Mouse (Mus musculus) fibroblast of lung, adult 2 months (primary cell): Measurements from ENCODE around the gene Mfap5.
A peak's percentile ranks its signal among the peaks of the same experiment; 100 is the strongest.
"Not testable (repeated sequence)": the region's sequence is repeated elsewhere in the genome, so short reads cannot be mapped to it uniquely, and the experiment has no call there.

ENCODE experiments used
- DNase-seq: peaks from one replicate; pipeline ENCODE4 v3.0.0-alpha.2; 2011; ENCODE audit warnings: low read depth

The Mfap5 gene

GRCm38 (mm10) chr6:122512914-122513878 lies 7.6 kb downstream of the Mfap5 start:
- DNase-seq, result no peak

DNA sequence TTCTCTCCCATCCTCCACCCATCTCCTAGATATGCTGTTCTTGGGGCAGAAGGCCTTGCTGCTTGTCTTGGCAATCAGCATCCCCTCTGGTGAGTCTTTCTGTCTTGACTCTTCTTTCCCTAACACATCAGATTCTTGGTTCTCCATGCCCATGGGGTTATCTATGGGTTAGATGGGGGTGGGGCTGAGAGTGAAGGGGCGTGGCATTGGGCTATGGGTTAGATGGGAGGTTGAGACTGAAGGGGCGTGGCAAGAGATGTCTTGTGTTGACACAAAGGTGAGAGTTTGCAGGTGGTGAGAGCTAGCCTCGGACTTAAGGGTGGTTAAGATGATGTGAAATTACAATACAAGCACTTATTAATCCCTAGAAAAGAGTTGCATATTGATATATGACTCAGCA lies 8.7 kb downstream of the Mfap5 start:
- DNase-seq, result no peak

GRCm38 (mm10) chr6:122515762-122516161 lies 10.1 kb downstream of the Mfap5 start:
- not testable (repeated sequence) for DNase-seq

DNA sequence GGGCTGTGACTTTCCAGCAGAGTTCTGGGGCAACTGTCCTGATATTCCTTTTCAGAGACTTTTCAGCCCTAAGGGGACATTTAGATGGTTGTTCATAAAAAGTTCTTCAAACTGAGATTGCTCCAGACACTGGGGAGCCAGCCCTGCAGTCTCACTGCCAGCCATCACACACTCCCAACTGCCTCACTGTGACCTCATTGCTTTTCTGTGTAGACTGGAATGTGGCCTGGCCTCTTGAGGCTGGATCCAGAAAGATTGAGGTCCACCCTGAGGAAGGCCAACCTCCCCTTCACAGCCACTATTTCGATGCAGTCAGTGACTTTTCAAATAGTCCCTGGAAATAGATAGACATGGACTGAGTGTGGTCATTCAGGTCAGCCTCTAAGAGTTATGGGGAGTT lies 12.0 kb downstream of the Mfap5 start:
- DNase-seq, result no peak

- DNase-seq, result no peak
Measured at GRCm38 (mm10) chr6:122519384-122519783, 13.7 kb downstream of the Mfap5 start.

- no peak for DNase-seq
Measured at GRCm38 (mm10) chr6:122522595-122522994, 16.9 kb downstream of the Mfap5 start.

DNA sequence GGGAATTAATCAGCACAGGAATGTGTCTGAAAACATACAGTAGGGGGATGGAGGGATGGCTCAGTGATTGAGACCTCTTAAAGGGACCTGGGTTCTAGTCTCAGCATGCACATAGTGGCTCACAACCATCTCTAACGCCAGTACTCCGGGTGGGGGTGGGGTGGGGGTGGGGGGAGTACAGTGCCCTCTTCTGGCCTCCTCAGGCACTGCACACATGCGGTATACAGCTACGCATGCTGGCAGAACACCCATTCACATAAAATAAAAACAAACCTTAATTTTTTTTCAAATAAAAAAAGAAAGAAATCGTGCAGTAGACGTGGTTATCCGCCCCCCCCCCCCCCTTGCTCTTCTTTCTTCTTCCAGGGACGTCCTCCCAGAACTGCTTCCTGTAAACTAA lies 17.6 kb downstream of the Mfap5 start:
- no peak for DNase-seq

GRCm38 (mm10) chr6:122527596-122527995 lies 22.0 kb downstream of the Mfap5 start:
- no peak for DNase-seq

- no peak for DNase-seq
Measured at GRCm38 (mm10) chr6:122528136-122528535, 22.5 kb downstream of the Mfap5 start.

- DNase-seq, result no peak
Measured at GRCm38 (mm10) chr6:122531466-122532174, 26.0 kb downstream of the Mfap5 start.

DNA sequence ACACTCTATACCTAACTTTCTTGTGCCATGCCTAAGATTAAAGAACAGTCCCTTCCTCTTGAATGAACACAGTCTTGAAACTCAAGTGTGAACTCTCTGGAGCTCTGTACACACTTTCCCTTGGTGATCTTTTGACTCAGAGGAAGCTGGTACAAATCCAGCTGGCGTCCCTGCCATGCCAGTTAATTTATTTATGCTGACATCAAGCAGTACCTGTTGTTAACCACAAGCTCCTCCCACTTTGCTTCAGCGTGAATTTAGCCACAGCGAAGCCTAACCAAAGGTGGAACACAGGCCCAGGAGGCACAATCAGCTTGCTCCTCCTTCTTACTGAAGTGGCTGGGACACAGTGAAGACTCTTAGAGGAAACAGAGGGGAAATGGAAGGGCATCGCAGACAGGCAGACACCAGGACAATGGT lies 27.2 kb downstream of the Mfap5 start:
- DNase-seq, result peak; percentile 68

GRCm38 (mm10) chr6:122534032-122534431 lies 28.4 kb downstream of the Mfap5 start:
- DNase-seq, result no peak

GRCm38 (mm10) chr6:122539564-122539963 lies 33.9 kb downstream of the Mfap5 start:
- DNase-seq, result no peak

- not testable (repeated sequence) for DNase-seq
Measured at GRCm38 (mm10) chr6:122542459-122542858, 36.8 kb downstream of the Mfap5 start.

GRCm38 (mm10) chr6:122543574-122543973 lies 37.9 kb downstream of the Mfap5 start:
- no peak for DNase-seq

- DNase-seq, result no peak
Measured at GRCm38 (mm10) chr6:122544672-122545071, 39.0 kb downstream of the Mfap5 start.

DNA sequence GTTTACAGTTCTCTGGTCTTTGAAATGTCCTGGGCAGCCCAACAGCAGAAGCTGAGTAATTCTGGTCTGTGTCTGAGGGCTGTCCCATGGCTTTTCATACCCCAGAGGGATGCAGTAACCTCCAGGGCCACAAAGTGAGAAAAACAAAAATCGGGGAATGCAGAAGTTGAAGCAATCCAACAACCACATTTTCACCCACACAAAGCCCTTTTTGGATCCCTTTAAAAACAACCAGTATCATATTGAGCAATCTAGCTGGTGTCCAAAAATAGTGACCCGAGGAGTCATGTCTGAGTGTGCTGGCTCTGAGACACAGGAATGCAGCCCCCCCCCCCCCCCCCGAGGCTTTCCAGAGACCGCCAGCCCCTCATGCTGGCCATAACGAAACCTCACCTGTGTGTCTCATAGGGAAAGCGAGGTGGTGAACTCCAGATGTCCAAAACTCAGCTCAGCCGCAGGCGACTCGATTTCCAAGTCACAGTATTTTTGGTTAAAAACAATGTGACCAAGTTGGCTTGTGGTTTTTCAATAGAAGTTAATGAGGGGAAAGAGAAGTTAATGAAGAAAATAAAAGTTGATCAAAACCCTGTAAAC lies 39.7 kb downstream of the Mfap5 start:
- peak; percentile 91 for DNase-seq

GRCm38 (mm10) chr6:122545948-122546347 lies 40.3 kb downstream of the Mfap5 start:
- peak; percentile 82 for DNase-seq

DNA sequence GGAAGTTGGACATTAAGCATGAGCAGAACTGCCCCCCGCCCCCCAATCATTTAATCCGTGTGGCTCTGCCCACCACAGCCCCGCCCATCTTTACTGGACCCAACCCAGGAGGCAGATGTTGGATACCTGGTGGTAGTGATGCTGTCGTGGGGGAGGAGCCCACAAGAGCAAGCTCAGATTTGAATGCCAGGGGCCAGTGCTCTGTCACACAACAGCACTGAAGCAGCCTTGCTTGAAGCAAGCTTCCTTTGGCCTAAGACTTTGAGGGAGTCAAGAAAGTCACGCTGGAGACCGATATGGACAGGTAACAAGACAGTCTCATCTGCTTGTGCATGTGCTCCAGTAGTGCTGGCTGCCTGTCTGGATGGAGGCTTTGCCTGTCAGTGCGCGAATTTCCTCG lies 48.0 kb downstream of the Mfap5 start, which contains the start of gene Aicda:
Gene Aicda, plus strand, starts transcription at position 196 of the 400 bp plus-strand sequence.
- no peak for DNase-seq

- no peak for DNase-seq
Measured at GRCm38 (mm10) chr6:122554102-122554501, 48.5 kb downstream of the Mfap5 start.

DNA sequence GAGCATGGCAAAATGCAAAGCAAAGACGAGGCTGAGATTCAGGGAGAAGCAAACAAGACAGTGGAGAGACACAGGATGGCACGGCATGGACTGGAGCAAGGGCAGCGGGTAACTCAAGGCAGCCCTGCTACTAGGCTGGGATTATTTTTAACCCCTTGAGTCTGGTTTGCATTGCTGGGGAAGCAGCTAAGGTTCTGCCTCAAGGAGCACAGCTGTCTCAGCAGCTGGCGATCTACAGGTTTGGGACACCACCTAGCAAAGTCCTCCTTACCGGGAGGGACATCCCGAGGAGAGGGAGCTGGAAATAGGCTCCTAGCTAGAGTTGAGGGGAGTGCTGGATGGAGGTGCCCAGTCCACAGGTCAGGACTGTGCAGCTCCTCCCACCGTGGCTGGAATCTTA lies 49.6 kb downstream of the Mfap5 start:
- no peak for DNase-seq

DNA sequence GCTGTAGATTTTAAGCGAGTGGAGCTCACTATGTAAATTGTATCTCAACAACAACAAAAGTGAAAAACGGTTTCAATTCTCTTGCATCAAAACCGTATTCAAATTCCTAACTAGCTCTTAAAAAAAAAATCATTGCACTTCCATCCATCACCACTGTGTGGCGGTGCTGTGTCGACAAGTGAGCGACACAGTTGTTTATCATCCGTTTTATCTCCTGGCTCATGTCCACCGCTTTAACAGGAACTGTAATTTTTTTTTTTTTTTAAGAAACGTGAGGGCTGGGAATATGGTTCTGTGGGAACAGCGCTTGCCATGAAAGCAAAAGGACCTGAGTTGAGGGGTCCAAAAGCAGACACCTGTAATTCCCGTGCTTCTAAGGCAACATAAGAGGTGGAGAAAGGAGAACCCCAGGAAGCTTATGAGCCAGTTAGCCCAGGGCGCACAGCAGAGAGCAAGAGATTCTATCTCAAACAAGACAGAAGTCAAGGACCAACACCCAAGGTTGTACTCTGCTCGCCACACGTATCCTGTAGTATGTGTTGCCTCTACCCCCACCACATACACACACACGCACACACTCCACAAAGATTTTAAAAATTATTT lies 51.4 kb downstream of the Mfap5 start:
- no peak for DNase-seq
